Mouse (Mus musculus) lung, embryonic 16.5 days (tissue): ENCODE measurements at regions not wholly inside any gene's neighbourhood (a gene's known extent, or its start where the extent isn't known, plus 50 kb on each side); places are given as distances from the start of the nearest gene placed in this dataset.

Source experiments
- ATAC-seq: fragments of 200-750 bp; cut with Nextera tagmentation; 2 replicates; pipeline ENCODE4 v1.8.0; 2017; ENCODE audit warnings: low read depth, mild to moderate bottlenecking, moderate library complexity
- H3K27ac ChIP-seq: fragments of 300-500 bp; sonication (generic); 2 replicates; pipeline ENCODE4 v1.5.1; 2014; ENCODE audit warnings: mild to moderate bottlenecking, control low read depth, low read length
- H3K27me3 ChIP-seq: fragments of 300-500 bp; sonication (generic); 2 replicates; pipeline ENCODE4 v1.6.1; 2014; ENCODE audit warnings: low read depth, low read length, mixed read lengths; ENCODE audit not compliant: control insufficient read depth, insufficient read depth
- H3K36me3 ChIP-seq: fragments of 300-500 bp; sonication (generic); 2 replicates; pipeline ENCODE4 v1.6.1; 2014; ENCODE audit warnings: low read length; ENCODE audit not compliant: control insufficient read depth, insufficient read depth
- H3K4me1 ChIP-seq: fragments of 300-500 bp; sonication (generic); replicated peaks from 2 replicates; pipeline ENCODE4 v1.6.1; 2014; ENCODE audit warnings: low read length, mixed read lengths; ENCODE audit not compliant: control insufficient read depth, insufficient read depth
- H3K4me2 ChIP-seq: fragments of 300-500 bp; sonication (generic); 2 replicates; pipeline ENCODE4 v1.6.1; 2014; ENCODE audit warnings: low read depth, low read length, control low read depth
- H3K4me3 ChIP-seq: fragments of 300-500 bp; sonication (generic); 2 replicates; pipeline ENCODE4 v1.5.1; 2014; ENCODE audit warnings: mild to moderate bottlenecking, low read length, control low read depth
- H3K9ac ChIP-seq: fragments of 300-500 bp; sonication (generic); 2 replicates; pipeline ENCODE4 v1.6.1; 2014; ENCODE audit warnings: low read length, control low read depth
- H3K9me3 ChIP-seq: fragments of 300-500 bp; sonication (generic); 2 replicates; pipeline ENCODE4 v1.6.1; 2016; ENCODE audit warnings: low read length; ENCODE audit not compliant: control insufficient read depth
- WGBS: fragments of 180-500 bp; shearing (Covaris S2); extraction: QIAGEN DNeasy Blood & Tissue Kit; methylation state at CpG from one replicate; pipeline ENCODE4 v1.1.7; 2014; 5-methylcytosine and 5-hydroxymethylcytosine counted together

DNA sequence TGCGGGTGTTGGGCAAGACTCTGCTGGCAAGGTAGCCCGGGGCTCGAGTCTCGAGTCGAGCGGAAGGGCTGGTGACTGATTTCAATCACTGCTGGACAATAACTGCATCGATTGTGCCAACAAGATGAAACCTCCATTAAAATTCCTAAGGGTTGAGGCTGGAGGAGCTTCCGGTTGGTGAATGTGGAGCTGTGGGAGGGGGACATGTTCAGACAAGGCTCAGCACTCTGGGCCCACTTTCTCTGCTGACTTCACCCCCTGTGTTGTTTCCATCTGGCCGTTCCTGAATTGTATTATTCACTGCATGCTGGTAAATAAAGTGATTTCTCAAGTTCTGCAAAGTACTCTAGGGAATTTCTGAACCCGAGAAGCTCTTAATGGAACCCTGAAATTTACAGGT, 261.2 kb upstream of the Cxcr4 start:
- Histone ChIP-seq H3K9ac (no peak overlapping the region), H3K4me2 (no peak overlapping the region), H3K4me3 (no peak overlapping the region), H3K27me3 (no peaks in the 10 kb centered on the region), H3K27ac (no peak overlapping the region), H3K9me3 (no peaks in the 10 kb centered on the region), H3K36me3 (no peaks in the 10 kb centered on the region), H3K4me1 (no peaks in the 10 kb centered on the region)
- ATAC-seq: no peak
- WGBS: 89% methylated on average over 10 of the region's 10 CpGs

DNA sequence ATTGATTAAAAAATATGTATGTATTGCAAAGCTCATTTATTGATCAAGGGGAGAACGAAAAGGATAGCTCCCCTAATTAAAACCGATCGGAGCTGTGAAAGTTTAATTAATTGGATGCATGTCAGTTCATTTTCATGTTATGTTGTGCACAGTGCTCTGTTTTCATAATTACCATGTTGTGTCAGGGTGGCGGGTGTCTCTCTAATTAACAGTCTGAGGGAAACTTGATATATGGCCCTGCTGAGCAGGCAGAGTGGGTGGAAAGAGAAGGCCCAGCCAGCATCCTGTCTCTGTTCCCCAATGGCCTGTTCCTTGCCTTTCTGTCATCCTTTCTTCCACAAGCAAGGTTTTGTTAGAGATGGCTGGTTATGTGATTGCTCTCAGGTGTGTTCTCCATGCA, 245.3 kb upstream of the Cxcr4 start:
- 91% methylated on average over 4 of the region's 4 CpGs for WGBS
- H3K4me3 ChIP-seq: no peak overlapping the region
- no peak for ATAC-seq

DNA sequence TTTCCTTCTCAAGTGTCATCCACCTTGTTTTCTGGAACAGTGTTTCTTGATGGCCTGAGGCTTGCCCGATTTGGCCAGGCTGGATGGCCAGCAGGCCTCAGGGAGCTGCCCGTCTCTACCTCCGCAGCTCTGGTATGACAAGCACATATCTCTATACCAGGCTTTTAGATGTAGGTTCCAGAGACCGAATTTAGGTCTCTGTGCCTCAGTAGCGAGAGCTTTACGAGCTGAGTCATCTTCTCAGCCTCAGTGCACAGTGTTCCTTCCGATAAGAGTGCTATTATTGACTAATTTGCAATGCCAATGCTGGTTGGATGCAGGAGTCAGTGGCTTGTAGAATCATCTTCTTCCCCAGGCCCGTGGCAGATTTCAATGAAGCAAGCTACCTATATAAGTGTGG, 243.4 kb upstream of the Cxcr4 start:
- H3K27ac ChIP-seq: no peak overlapping the region
- ATAC-seq: no peak
- H3K4me2 ChIP-seq: no peak overlapping the region

More for the DNA sequence above, 245.3 kb upstream of the Cxcr4 start:
- Histone ChIP-seq H3K4me2 (no peak overlapping the region), H3K9ac (no peak overlapping the region), H3K36me3 (no peaks in the 10 kb centered on the region), H3K9me3 (no peaks in the 10 kb centered on the region), H3K4me1 (no peaks in the 10 kb centered on the region), H3K27ac (no peak overlapping the region), H3K27me3 (no peaks in the 10 kb centered on the region)

DNA sequence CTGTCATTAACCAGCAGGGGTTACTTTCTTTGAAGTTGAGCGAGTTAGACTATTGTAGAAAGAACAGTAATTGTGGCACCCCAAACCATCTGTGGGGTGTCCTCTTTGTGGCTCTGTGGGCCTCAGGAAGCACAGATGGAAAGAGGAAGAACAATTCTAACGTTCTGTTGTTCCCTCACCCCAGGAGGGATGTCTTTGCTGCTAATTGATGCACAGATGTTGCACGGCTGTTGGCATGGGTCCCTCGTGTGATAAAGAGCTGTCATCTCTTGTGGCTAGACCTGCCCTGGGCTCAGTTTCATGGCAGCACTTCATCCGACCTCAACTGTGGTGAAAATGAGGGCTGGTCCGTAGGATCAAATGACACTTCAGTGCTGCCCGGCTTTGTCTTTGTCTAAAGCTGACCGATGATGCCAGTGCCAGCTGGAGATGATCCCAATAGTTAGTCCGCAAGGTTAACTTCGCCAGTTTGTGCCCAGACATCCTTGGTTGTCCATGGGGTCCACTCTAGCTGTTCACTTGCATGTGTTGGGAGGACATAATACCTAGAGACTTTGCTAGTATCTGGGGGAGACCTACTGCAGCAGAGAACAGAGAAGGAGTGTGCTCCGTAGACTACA, 241.1 kb upstream of the Cxcr4 start:
- Histone ChIP-seq H3K36me3 (no peaks in the 10 kb centered on the region), H3K9ac (no peak overlapping the region), H3K27ac (no peak overlapping the region), H3K4me3 (no peak overlapping the region), H3K9me3 (no peaks in the 10 kb centered on the region), H3K27me3 (no peaks in the 10 kb centered on the region), H3K4me1 (peaks cover 5% of the 10 kb centered on the region), H3K4me2 (no peak overlapping the region)
- WGBS: 37% methylated on average over 11 of the region's 11 CpGs
- no peak for ATAC-seq

More for the DNA sequence above, 243.4 kb upstream of the Cxcr4 start:
- no peak overlapping the region for H3K9ac ChIP-seq
- H3K9me3 ChIP-seq: no peaks in the 10 kb centered on the region
- no peak overlapping the region for H3K4me3 ChIP-seq
- peaks cover 5% of the 10 kb centered on the region for H3K4me1 ChIP-seq
- 84% methylated on average over 8 of the region's 8 CpGs for WGBS
- no peaks in the 10 kb centered on the region for H3K27me3 ChIP-seq
- no peaks in the 10 kb centered on the region for H3K36me3 ChIP-seq

DNA sequence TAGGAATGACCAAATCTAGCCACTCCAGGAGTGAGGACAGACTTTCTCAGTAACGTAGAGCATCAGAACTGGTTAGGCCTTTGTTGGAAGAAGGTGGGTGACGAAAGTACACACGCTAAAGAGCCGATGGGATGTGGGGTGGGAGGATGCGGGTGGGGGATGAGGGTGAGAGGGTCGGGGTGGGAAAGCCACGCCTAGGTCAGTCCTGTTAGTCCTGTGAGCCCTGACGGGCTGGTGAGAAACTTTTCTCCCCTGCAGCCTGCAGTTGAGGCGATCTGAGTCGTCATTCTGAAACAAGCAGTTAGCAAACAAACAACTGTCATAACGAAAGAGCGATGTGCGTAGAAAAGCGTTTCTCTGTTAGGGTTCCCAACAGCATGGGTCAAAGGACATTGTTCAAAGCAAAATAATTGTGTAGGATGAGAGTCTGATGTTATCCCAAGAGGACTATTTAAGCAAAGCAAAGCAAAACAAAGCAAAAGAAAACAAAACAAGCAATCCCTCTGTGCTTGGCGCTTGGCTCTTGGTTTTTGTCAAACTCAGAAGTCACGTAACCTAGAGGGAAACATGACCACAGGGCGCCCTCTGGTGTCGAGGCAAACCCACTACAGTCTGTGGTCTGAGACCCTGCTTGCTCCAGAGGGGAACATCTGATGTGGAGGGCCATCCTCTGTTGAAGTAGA, 240.2 kb upstream of the Cxcr4 start:
- ATAC-seq: peak; percentile 82
- no peaks in the 10 kb centered on the region for H3K27me3 ChIP-seq
- WGBS: 4% methylated on average over 18 of the region's 18 CpGs
- H3K9me3 ChIP-seq: no peaks in the 10 kb centered on the region
- peaks cover 5% of the 10 kb centered on the region for H3K4me1 ChIP-seq
- peak overlapping the region; percentile 75 for H3K4me2 ChIP-seq
- H3K36me3 ChIP-seq: no peaks in the 10 kb centered on the region
- peak overlapping the region; percentile 54 for H3K4me3 ChIP-seq
- H3K27ac ChIP-seq: peak overlapping the region; percentile 21
- H3K9ac ChIP-seq: peak overlapping the region; percentile 69

DNA sequence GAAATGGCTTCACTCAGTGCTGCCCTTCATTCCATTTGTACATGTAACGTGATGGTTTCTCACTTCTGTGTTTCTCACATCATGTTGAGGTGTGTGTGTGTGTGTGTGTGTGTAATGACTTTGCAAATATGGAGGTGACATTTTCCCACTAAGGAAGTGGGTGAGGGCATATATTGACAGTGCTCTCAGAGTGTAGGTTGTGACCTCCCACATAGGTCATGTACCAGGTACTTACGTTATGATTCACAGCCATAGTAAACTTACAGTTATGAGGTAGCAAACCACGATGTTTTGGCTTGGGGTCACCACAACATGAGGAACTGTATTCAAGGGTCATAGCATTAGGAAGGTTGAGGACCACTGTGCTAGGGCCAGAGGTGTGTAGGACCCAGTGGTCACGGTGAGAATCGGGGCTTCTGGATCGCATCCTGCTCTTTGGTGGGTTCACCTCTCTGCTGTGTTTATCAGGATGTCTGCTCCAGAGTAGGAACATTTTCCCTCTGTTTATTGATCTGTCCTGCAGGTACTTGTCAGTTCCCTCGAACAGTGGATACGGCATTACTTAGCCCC, 238.7 kb upstream of the Cxcr4 start:
- H3K27me3 ChIP-seq: no peaks in the 10 kb centered on the region
- H3K4me3 ChIP-seq: no peak overlapping the region
- ATAC-seq: no peak
- H3K4me1 ChIP-seq: peaks cover 5% of the 10 kb centered on the region
- no peak overlapping the region for H3K4me2 ChIP-seq
- no peaks in the 10 kb centered on the region for H3K9me3 ChIP-seq
- H3K9ac ChIP-seq: no peak overlapping the region
- WGBS: 84% methylated on average over 8 of the region's 8 CpGs
- H3K27ac ChIP-seq: no peak overlapping the region
- H3K36me3 ChIP-seq: no peaks in the 10 kb centered on the region

DNA sequence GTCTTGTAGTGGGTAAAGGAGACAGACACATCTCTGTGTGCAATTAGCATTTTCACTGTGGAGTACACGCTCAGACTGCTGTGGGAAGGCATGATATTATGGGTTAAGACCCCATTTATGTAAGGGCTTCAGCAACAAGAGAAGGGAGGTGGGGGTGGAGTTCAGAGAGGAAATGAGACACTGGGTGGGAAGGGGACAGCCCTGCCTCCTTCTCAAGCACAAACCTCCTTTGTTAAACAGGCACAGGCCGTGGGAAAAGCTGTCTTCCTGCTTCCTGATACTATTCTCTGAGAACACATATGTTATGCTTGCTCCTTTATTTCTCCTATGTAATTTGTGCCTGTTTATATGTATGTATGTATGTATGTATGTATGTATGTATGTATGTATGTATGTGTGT, 237.4 kb upstream of the Cxcr4 start:
- ATAC-seq: no peak
- H3K4me1 ChIP-seq: peaks cover 5% of the 10 kb centered on the region
- no peaks in the 10 kb centered on the region for H3K36me3 ChIP-seq
- no peak overlapping the region for H3K4me2 ChIP-seq
- no peak overlapping the region for H3K4me3 ChIP-seq
- no peaks in the 10 kb centered on the region for H3K27me3 ChIP-seq
- no peak overlapping the region; the same call in 1 of the 2 replicates for H3K27ac ChIP-seq
- no peaks in the 10 kb centered on the region for H3K9me3 ChIP-seq
- H3K9ac ChIP-seq: no peak overlapping the region
- 31% methylated on average over 2 of the region's 2 CpGs for WGBS

DNA sequence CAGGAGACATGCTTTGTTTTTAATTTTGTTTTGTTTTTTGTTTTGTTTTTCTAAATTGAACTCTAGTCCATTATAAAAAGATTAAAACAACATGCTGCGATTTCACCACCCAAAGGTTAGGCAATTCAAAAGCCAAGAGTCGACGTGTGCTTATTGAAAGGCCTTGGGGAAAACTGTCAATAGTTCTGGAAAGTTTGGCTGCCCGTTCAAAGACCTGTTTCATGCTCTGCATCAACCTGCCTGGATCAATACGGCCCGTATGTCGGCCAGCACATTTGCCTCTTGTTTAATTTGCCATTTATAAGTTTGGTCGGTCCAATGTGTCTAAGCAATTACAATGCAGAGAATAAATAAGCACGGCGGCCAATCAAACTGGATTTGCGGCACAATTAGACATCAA, 234.3 kb upstream of the Cxcr4 start:
- WGBS: 86% methylated on average over 11 of the region's 11 CpGs

DNA sequence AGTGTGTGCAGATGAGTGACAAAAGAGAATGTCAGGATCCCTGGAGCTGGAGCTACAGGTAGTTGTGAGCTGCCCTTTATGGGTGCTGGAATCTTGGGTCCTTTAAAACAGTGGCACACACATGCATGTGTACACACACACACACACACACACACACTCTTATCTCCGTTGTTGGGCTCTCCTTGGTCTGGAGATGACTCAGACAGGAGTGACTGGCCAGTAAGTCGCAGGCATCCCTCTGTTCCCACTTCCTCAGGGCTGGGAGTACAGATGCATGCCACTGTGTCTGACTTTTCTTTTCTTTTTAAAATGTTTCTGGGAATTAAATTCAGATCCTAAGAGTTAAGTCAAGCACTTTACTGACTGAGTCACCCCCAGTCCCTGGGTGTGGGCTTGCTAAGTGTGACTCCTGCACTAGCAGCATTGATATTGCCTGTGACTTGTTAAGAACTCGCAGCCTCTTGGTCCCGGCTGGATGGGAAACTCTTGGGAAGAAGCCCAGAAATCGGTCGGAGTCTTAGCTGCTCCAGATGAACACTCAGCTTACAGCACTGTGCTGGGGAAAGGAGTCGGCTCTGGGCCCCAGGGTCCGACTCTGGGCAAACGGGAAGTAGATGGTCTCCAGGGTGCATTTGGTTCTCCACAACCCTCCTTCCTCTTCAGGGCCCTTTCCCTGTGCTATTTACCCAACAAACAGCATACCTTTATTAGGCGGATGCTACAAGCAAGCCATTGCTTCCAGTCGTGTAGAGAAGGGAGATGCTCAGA, 233.0 kb upstream of the Cxcr4 start:
- Histone ChIP-seq H3K27ac (no peak overlapping the region), H3K4me3 (no peak overlapping the region), H3K9ac (no peak overlapping the region), H3K9me3 (no peaks in the 10 kb centered on the region), H3K36me3 (no peaks in the 10 kb centered on the region), H3K27me3 (no peaks in the 10 kb centered on the region), H3K4me2 (no peak overlapping the region), H3K4me1 (peaks cover 2% of the 10 kb centered on the region; the same call in 1 of the 2 replicates)
- no peak for ATAC-seq
- WGBS: 43% methylated on average over 11 of the region's 11 CpGs

More for the DNA sequence above, 234.3 kb upstream of the Cxcr4 start:
- no peak for ATAC-seq
- H3K4me2 ChIP-seq: no peak overlapping the region
- H3K27me3 ChIP-seq: no peaks in the 10 kb centered on the region
- H3K4me3 ChIP-seq: no peak overlapping the region
- no peaks in the 10 kb centered on the region for H3K9me3 ChIP-seq
- peaks cover 2% of the 10 kb centered on the region; the same call in 1 of the 2 replicates for H3K4me1 ChIP-seq
- H3K9ac ChIP-seq: no peak overlapping the region
- H3K36me3 ChIP-seq: no peaks in the 10 kb centered on the region
- no peak overlapping the region for H3K27ac ChIP-seq
